Mouse (Mus musculus) CD8-positive naive resting alpha-beta T cell, adult 2 months (primary cell): ENCODE measurements around the gene Cpeb2.

Source experiments
- DNase-seq, 2 experiments: peaks; one replicate each; pipeline ENCODE4 v3.0.0; 2022; ENCODE audit warnings: low read depth in 2 of 2, low spot score in 2 of 2

Cpeb2 gene

DNA sequence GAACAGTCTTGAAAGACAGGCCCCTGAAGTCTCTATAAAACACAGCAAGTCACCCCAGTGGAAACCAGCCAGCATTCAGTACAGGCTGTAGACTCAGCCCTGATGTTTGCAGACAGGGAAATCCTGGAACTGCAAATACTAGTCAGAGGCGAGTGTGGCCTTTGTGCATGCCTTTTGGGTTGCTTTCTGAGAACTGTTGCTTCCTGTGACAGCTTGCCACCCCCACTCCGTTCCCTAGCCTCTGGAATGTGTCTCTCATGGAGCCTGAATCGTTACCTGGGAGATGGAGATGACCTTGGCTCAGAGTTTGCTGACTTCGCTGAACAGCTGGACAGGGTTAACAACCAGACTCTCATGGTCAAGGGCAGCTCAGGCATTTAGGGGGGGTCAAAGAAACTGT lies 77.0 kb downstream of the Cpeb2 start:
- no peak for DNase-seq

DNA sequence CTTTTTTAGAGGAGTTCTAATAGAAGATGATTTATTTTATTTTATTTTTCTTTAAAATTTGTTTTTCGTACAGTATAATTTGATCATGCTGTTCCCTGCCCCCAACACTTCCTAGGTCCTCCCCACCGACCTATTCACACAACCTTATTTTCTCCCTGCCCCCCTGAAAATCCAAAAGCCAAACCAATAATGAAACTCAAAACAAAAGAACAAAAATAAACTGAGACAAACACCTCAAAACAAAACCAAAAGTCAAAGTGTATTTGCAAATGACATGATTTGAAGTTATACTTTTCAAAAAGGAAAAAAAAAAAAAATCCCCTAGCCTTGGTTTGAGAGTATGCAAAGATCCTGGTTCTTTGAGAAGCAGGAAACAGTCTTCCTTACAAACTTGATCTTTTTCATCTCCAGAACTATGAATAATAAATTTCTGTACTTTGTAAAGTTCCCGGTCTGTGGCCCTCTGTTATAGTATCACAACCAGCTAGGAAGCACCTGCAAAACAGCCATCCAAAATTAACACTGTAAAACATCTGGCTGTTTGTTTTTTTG lies 91.4 kb downstream of the Cpeb2 start:
- no peak for DNase-seq

- DNase-seq: no peak
Observed at GRCm38 (mm10) chr5:43325561-43325960, 92.6 kb downstream of the Cpeb2 start.

DNA sequence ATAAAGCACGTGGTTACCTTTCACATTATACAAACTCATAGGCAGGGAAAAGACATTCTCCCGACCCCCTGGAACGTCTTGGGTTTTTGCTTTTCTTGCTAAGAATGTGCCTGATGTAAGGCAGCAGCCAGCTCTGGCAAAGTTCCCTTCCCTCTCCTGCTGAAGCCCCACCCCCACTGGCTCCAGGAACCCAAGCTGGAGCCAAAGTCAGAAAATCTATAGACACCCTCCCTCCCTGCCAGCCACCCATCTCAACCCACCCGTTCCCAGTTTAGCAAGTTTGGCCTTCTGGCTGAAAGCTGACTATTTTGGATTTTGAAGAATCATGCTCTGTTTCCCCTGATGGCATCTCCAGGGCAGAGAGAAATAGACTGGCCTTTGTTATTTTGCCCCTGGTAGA lies 95.6 kb downstream of the Cpeb2 start:
- no peak for DNase-seq

GRCm38 (mm10) chr5:43330260-43330659 lies 97.3 kb downstream of the Cpeb2 start:
- DNase-seq: no peak

DNA sequence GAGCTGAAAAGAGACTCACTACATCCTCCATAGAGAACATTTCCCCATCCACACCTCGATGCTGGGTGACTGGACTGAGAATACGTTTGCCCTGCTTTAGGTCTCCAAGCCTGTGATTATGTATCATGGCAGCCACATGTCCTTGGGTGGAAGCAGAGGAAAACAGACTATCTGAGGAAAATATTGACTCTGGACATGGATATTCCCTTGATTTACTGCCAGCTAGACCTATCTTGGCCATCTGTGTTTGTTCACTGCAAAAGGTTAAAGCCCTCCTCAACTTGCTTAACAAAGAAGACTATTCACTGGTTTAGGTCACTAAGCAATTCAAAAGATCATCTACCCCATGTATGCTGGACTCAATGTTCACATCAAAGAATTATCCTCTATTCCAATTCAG lies 101.5 kb downstream of the Cpeb2 start:
- DNase-seq: no peak

GRCm38 (mm10) chr5:43337212-43337611 lies 104.2 kb downstream of the Cpeb2 start:
- no peak for DNase-seq

- no peak for DNase-seq
Observed at GRCm38 (mm10) chr5:43338771-43339475, 106.0 kb downstream of the Cpeb2 start.
